Mouse (Mus musculus) lung, postnatal 36 days (tissue): ENCODE results near the gene Adprhl1.

Experiments used
- DNase-seq: peaks from one replicate; pipeline ENCODE4 v3.0.0; 2022; ENCODE audit warnings: mixed read lengths

Adprhl1 gene

GRCm38 (mm10) chr8:13254019-13254418, at the start of gene Adprhl1:
Gene Adprhl1 (minus strand): TSS chr8:13254162.
- peak; percentile 88 for DNase-seq

DNA sequence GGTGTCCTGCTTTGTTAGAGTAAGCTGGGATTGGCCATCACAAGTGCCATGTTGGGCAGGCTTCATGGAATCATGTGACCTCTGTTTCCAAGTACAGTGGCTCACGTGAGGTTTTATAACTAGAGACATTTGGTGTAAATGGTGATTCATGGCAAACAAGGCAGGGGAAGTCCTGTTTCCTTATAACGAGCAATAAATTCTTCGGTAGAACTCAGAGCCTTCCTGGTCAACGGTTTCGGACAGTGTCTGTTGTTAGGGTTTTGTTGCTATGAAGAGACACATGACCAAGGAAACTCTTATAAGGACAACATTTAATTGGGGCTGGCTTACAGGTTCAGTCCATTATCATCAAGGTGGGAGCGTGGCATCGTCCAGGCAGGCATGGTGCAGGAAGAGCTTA, 47.1 kb upstream of the Adprhl1 start:
- DNase-seq: no peak

- DNase-seq: no peak
These were observed 45.6 kb upstream of the Adprhl1 start for GRCm38 (mm10) chr8:13299571-13299970.

DNA sequence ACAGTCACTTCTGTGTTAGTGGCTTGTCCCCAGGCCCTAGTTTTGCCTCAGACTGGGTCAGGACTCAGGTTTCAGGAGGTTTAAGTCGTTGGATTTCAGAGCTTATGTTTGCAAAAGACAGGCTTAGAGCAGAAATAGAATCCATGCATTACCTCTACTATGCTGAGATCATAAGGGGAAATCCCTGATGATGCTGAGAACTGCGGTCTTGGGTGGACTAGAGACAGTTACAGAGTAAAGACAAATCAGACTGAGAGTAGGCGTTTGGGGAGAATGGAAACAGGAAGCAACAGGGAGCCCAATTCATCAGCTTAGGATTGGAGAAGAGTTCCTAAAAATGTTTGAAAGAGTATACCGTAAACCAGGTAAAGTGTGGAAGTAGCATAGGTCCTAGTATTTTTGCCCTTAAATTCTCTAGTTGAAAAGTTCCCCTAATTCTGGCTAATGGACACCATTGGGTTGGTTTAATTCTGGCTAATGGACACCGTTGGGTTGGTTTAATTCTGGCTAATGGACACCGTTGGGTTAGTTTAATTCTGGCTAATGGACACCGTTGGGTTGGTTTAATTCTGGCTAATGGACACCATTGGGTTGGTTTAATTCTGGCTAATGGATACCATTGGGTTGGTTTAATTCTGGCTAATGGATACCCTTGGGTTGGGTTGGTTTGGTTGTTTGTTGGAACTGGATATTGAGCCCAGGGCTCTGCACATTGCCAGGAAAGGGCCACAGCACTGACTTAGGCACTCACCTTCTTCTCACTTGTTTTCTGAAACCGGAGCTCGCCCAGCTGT, 39.9 kb upstream of the Adprhl1 start:
- DNase-seq: peak; percentile 11

GRCm38 (mm10) chr8:13292364-13292763, 38.4 kb upstream of the Adprhl1 start:
- peak; percentile 86 for DNase-seq

DNA sequence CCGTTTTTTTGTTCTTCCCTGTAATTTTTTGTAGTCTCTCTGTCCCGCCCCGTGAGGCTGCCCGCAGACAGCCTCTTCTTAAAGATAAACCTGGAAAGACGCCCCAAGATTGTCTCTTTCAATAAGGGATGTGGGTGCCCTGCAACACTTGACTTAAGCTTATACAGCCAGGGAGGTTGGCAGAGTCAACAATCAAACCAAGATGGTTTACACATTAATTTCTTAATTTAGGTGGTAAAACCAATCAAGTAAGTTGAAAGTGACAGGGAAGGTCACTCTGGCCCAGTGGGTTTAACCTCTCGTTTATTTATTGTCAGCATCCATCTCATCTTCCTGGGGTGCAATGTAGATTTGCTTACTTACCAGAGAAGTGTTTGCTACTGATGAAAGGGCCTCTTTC, 34.7 kb upstream of the Adprhl1 start:
- DNase-seq: no peak

- DNase-seq: peak; percentile 95
These were observed 34.0 kb upstream of the Adprhl1 start, which contains the start of the genes Dcun1d2 and Tmco3 for GRCm38 (mm10) chr8:13287692-13288623. Gene Dcun1d2 (minus strand): TSS chr8:13288131. Gene Tmco3 (plus strand): TSS chr8:13288190.

DNA sequence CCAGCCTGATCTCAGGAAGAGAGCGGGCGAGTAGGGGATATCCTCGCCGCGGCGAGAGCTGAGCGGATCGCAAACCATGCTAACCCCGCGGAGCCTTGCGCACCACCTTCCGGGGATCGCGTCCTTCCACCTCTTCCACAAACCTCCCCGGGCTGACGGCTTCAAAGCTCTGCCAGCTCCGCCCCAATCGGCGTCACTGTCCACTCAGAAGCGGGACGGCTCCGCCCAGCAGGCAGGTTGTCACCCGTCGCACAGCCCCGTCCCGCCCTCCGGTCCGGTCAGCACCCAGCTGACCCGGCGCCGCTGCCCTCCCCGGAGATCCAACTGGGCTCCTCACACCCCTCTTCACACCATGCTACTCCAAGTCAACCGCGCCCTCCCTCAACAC, 33.3 kb upstream of the Adprhl1 start:
- peak; percentile 96 for DNase-seq

- no peak for DNase-seq
These were observed 29.2 kb upstream of the Adprhl1 start for GRCm38 (mm10) chr8:13283200-13283599.

GRCm38 (mm10) chr8:13276941-13277447, 23.0 kb upstream of the Adprhl1 start:
- no peak for DNase-seq

GRCm38 (mm10) chr8:13272834-13273233, 18.9 kb upstream of the Adprhl1 start:
- DNase-seq: peak; percentile 67

- DNase-seq: no peak
These were observed 13.6 kb upstream of the Adprhl1 start for GRCm38 (mm10) chr8:13267566-13267965.

DNA sequence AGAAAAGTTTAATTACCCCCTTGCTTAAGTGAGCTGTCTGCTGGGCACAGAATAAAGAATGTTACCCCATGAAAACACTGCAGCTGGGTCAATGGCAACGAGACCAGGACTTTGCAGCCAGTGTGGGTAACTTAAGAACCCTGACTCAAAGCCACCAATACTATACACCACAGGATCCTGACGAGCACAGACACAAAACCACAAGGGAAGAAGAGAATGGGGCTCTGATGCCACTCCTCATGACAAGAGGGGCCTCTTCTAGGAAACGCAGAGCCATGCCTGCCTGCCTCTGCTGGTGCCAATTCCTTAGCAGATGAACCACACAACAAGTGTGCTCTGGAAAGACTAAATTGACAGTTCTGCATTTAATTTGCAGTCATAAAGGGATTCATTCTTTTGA, 9.4 kb upstream of the Adprhl1 start:
- no peak for DNase-seq

DNA sequence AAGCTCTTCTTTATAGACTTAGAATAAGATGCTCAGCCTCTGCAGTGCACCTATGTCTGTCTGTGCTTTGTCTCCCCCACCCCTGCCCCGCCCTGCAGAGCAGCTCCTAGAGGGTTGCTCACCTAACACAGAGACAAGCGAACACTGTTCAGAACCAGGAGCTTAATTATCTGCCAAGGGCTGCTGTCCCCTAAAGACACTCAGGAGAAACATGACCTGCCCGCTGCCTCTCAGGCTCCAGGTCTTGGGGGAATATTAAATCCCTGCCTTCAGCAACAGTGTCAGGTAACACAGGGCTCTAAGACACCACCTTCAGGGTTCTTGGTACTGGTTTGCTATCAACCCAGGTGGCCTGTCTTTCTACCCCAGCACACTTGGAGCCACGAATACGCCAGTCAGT, 549 bp downstream of the Adprhl1 start:
- DNase-seq: no peak

- DNase-seq: no peak
These were observed 1.1 kb downstream of the Adprhl1 start for GRCm38 (mm10) chr8:13252837-13253236.

- DNase-seq: no peak
These were observed 9.6 kb downstream of the Adprhl1 start for GRCm38 (mm10) chr8:13244343-13244880.

DNA sequence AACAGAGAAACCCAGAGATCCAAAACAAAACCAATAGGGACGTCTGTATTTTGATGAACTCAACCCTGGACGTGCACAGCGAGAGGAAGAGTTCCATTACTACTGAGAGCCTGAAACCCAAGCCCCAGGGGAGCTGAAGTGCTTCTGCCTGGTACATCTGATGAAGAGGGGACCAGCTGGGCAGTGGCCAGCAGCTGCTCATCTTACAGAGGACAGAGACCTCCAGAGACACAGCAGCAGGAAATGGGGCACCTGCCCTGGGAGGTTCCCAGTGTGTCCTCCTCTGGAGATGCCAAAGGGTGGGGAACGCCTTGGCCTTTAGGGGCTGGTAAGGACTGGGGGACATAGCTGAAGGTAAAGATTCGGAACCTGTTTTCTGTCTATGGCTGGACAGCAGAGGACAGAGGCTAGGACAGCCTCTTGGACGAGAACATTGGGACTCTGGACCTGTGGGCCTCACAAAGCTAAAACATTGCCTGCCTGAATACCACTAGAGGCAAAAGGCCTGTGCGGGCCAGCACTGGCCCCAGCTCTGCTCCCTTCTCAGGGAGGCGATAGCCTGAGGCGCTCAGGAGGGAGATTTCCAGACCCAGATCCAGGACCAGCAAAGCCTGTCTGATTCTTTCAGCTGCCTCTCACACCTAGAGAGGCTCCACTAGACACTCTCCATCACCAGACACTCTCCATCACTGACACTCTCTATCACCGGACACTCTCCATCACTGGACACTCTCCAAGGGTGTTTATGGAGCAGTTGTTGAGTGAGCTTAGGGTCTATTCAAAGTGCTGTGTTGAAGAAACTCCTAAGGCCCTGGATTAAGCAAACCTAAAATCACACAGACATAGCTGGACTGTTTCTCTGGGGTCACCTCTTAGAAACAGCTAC, 10.7 kb downstream of the Adprhl1 start:
- no peak for DNase-seq

- peak; percentile 81 for DNase-seq
These were observed 13.3 kb downstream of the Adprhl1 start for GRCm38 (mm10) chr8:13240691-13241090.

- no peak for DNase-seq
These were observed 13.9 kb downstream of the Adprhl1 start for GRCm38 (mm10) chr8:13240055-13240454.

DNA sequence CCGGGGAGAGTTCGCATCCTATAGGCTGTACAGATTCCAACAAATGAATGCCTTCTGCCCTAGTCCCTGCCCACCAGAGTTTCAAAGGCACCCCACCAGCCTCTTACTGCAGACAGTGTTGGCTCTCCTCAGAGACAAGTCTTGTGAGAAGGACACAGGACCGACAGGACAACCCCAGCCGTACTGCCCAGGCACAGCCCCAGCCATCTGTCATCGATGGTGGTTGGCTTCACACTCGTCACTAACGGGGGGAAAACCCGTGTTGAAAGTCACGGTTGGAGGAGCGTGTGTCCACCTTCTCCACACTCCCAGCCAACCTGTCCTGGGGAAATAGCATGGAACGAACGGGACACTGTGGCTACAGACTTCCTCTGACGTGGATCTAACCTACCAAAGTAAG, 19.2 kb downstream of the Adprhl1 start:
- DNase-seq: no peak

GRCm38 (mm10) chr8:13230471-13230870, 23.5 kb downstream of the Adprhl1 start:
- no peak for DNase-seq

DNA sequence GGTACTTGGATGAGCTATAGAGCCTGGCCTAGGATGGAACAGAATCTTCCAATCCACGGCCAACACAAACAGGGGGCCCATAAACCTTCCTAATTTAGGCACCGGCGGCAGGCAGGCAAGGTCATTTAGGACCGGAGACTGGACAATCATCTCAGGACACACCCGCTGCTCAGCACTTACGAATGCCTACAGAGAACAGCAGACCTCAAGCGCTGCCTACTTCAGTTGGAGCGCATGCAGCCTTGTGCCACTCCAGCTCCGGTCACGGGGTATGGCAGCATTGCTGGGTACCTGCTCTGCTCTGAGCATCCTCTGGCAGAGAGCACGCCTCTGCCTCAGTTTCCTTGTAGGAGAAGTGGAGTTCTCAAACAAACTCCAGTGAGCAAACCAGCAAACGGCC, 24.2 kb downstream of the Adprhl1 start:
- DNase-seq: no peak
